ENCODE assay signal across 12 mouse cellular contexts in the genomic region with DNA sequence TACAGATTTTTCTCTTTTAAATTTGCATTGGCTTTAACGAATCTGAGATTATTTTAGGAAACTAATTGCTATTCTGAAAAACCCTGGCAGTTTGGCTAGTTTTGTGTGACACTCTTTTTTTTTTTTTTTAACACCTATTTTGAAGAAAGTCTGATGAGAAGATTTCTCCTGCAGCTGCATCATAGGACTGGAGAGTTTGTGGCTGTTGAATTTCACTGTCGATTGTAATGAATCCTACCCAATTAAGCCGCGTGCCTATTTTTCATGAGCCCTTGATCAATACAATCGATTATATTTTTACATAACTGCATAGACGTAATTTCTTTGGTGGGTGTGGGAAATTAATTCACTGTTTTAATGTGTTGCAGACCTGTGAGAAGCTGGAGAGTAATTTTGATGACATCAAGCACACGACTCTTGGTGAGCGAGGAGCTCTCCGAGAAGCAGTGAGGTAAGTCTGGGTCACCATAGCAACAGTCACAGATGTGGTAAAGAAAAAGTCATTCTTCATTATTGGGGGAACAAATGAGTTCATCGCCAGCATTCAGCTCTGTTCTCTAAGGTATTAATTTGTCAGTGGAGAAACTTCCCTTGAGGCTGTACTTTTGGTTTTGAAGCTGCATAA.
DNase-seq lines count a peak whose midpoint lies in the region; ATAC-seq and TF ChIP-seq lines count a peak whose summit lies in the region.
"Had no signal": no experiment of that assay in that cellular context is flagged by ENCODE, and none has a peak within 500 bp of the region (broad histone marks: within the 10 kb centered on the region; RNA-seq: fewer than 3 reads in every experiment).

No protein-coding gene starts in this region.

- no peak overlapping the region for H3K9ac ChIP-seq in neural tube, embryonic 11.5 days (ENCODE audit: low read length)
- no peak overlapping the region for H3K9ac ChIP-seq in lung, postnatal 0 days (replicated peaks; ENCODE audit: low read depth)
- H3K9ac ChIP-seq: lung, embryonic 14.5 days; stomach, embryonic 15.5 days had no signal

- no peak for TF ChIP-seq EP300 in lung, postnatal 0 days (IDR thresholded peaks at IDR 0.05)

- no peaks in the 10 kb centered on the region for H3K9me3 ChIP-seq in neural tube, embryonic 11.5 days (ENCODE audit: control insufficient read depth, low read length)
- no peaks in the 10 kb centered on the region for H3K9me3 ChIP-seq in midbrain, embryonic 10.5 days (replicated peaks)
- no peaks in the 10 kb centered on the region for H3K9me3 ChIP-seq in lung, postnatal 0 days (ENCODE audit: low read length)
- H3K9me3 ChIP-seq: stomach, embryonic 15.5 days had no signal

- DNase-seq in neural tube, embryonic 11.5 days (ENCODE audit: low spot score): peak; percentile 15
- no peak for DNase-seq in neural tube, embryonic 10.5 days (ENCODE audit: extremely low spot score, low spot score)
- peak; percentile 67 for DNase-seq in forelimb bud, embryonic 11.5 days (ENCODE audit: low read depth, low spot score)
- peak; percentile 21 for DNase-seq in midbrain, embryonic 10.5 days (ENCODE audit: low spot score)
- DNase-seq in lung, postnatal 0 days (ENCODE audit: low spot score): no peak
- DNase-seq in kidney, adult 8-10 months: no peak
- DNase-seq in kidney, postnatal 14 days: no peak
- no peak for DNase-seq in gastrocnemius, postnatal 10 days
- DNase-seq: cerebellum, adult 9-10 months; heart, postnatal 4 days; lung, embryonic 14.5 days had no signal

- 49% methylated on average over 10 of the region's 10 CpGs for WGBS in neural tube, embryonic 11.5 days
- 39% methylated on average over 10 of the region's 10 CpGs for WGBS in midbrain, embryonic 10.5 days
- WGBS in lung, postnatal 0 days: 61% methylated on average over 10 of the region's 10 CpGs

- H3K27ac ChIP-seq in neural tube, embryonic 11.5 days (ENCODE audit: low read depth, low read length): no peak overlapping the region
- no peak overlapping the region for H3K27ac ChIP-seq in midbrain, embryonic 10.5 days (replicated peaks)
- H3K27ac ChIP-seq in lung, postnatal 0 days (ENCODE audit: low read length): no peak overlapping the region
- H3K27ac ChIP-seq: stomach, embryonic 15.5 days had no signal

- no peaks in the 10 kb centered on the region for H3K27me3 ChIP-seq in neural tube, embryonic 11.5 days (ENCODE audit: control insufficient read depth, insufficient read depth, low read length)
- peaks cover 2% of the 10 kb centered on the region; the same call in 1 of the 2 replicates for H3K27me3 ChIP-seq in midbrain, embryonic 10.5 days (ENCODE audit: low read depth, poor library complexity, severe bottlenecking)
- no peaks in the 10 kb centered on the region for H3K27me3 ChIP-seq in lung, postnatal 0 days (replicated peaks; ENCODE audit: insufficient read depth, low read length)
- H3K27me3 ChIP-seq: stomach, embryonic 15.5 days had no signal

- H3K36me3 ChIP-seq in neural tube, embryonic 11.5 days (ENCODE audit: control insufficient read depth, insufficient read depth, low read length): no peaks in the 10 kb centered on the region
- H3K36me3 ChIP-seq in midbrain, embryonic 10.5 days: no peaks in the 10 kb centered on the region
- H3K36me3 ChIP-seq in lung, postnatal 0 days (ENCODE audit: insufficient read depth, low read length): no peaks in the 10 kb centered on the region
- H3K36me3 ChIP-seq: stomach, embryonic 15.5 days had no signal

- TF ChIP-seq CTCF in lung, postnatal 0 days (IDR thresholded peaks at IDR 0.05): no peak

- peak; percentile 68; the same call in 1 of the 2 replicates for ATAC-seq in neural tube, embryonic 11.5 days (ENCODE audit: insufficient read depth, low FRiP score, low TSS enrichment)
- no peak for ATAC-seq in lung, postnatal 0 days

- no peaks in the 10 kb centered on the region for H3K4me1 ChIP-seq in neural tube, embryonic 11.5 days (ENCODE audit: control insufficient read depth, insufficient read depth, low read length)
- H3K4me1 ChIP-seq in midbrain, embryonic 10.5 days: peaks cover 29% of the 10 kb centered on the region
- no peaks in the 10 kb centered on the region for H3K4me1 ChIP-seq in lung, postnatal 0 days (ENCODE audit: insufficient read depth, low read depth, low read length)
- H3K4me1 ChIP-seq: stomach, embryonic 15.5 days had no signal

- H3K4me3 ChIP-seq in neural tube, embryonic 11.5 days (ENCODE audit: low read depth, low read length): no peak overlapping the region
- H3K4me3 ChIP-seq in midbrain, embryonic 10.5 days: peak overlapping the region; percentile 14; the same call in 1 of the 2 replicates
- H3K4me3 ChIP-seq in lung, postnatal 0 days (ENCODE audit: low read depth, low read length): no peak overlapping the region
- H3K4me3 ChIP-seq: stomach, embryonic 15.5 days had no signal

- H3K4me2 ChIP-seq in neural tube, embryonic 11.5 days (ENCODE audit: low read depth): no peak overlapping the region
- no peak overlapping the region for H3K4me2 ChIP-seq in lung, postnatal 0 days (replicated peaks; ENCODE audit: low read depth, low read length)
- H3K4me2 ChIP-seq: lung, embryonic 14.5 days; stomach, embryonic 15.5 days had no signal

Comparison
In these comparisons a context has a peak if more than half of its experiments do, and no peak if none do; other contexts are left out.
1. DNase-seq: peak in neural tube, embryonic 11.5 days (single experiment), forelimb bud, embryonic 11.5 days (single experiment) and midbrain, embryonic 10.5 days (single experiment); none in neural tube, embryonic 10.5 days (single experiment), lung, postnatal 0 days (single experiment), kidney, adult 8-10 months (0 of 2), kidney, postnatal 14 days (single experiment) and gastrocnemius, postnatal 10 days (single experiment).